Mouse (Mus musculus) neural tube, embryonic 13.5 days (tissue): ENCODE results near the gene Tmprss4. TPM values are rescaled to one million over a fixed set of nuclear protein-coding genes. Genes with fewer than 3 reads are reported as not detected.

ENCODE experiments used
- ATAC-seq: fragments of 200-750 bp; cut with Nextera tagmentation; 2 replicates; pipeline ENCODE4 v1.8.0; 2017; ENCODE audit warnings: low read depth, mild to moderate bottlenecking, moderate TSS enrichment, moderate library complexity
- H3K27ac ChIP-seq: fragments of 300-500 bp; sonication (generic); replicated peaks from 2 replicates; pipeline ENCODE4 v1.5.1; 2015; ENCODE audit warnings: moderate library complexity, mild to moderate bottlenecking, inconsistent platforms
- H3K27me3 ChIP-seq: fragments of 300-500 bp; sonication (generic); 2 replicates; pipeline ENCODE4 v1.6.1; 2015; ENCODE audit warnings: mild to moderate bottlenecking, inconsistent platforms
- H3K36me3 ChIP-seq: fragments of 300-500 bp; sonication (generic); 2 replicates; pipeline ENCODE4 v1.6.1; 2015; ENCODE audit warnings: mild to moderate bottlenecking, inconsistent platforms
- H3K4me1 ChIP-seq: fragments of 300-500 bp; sonication (generic); replicated peaks from 2 replicates; pipeline ENCODE4 v1.6.1; 2015; ENCODE audit warnings: inconsistent platforms
- H3K4me2 ChIP-seq: fragments of 300-500 bp; sonication (generic); 2 replicates; pipeline ENCODE4 v1.6.1; 2015; ENCODE audit warnings: inconsistent platforms, mild to moderate bottlenecking, moderate library complexity
- H3K4me3 ChIP-seq: fragments of 300-500 bp; sonication (generic); 2 replicates; pipeline ENCODE4 v1.5.1; 2015; ENCODE audit warnings: mild to moderate bottlenecking, inconsistent platforms
- H3K9ac ChIP-seq: fragments of 300-500 bp; sonication (generic); 2 replicates; pipeline ENCODE4 v1.6.1; 2015; ENCODE audit warnings: moderate library complexity, mild to moderate bottlenecking, inconsistent platforms
- H3K9me3 ChIP-seq: fragments of 300-500 bp; sonication (generic); 2 replicates; pipeline ENCODE4 v1.6.1; 2016; ENCODE audit warnings: inconsistent platforms
- WGBS: fragments of 180-500 bp; shearing (Covaris S2); methylation state at CpG from one replicate; pipeline ENCODE4 v1.1.7; 2015; 5-methylcytosine and 5-hydroxymethylcytosine counted together
- polyA plus RNA-seq: library from polyadenylated mRNA; unstranded; fragments of >200 nt; fragmentation: Nextera tagmentation; extraction: Ambion mirVana; gene quantifications from 2 replicates; pipeline ENCODE4 v1.2.1, GENCODE M21; 2015

The Tmprss4 gene
- polyA plus RNA-seq, 1 experiment from 2014 or later = not detected

DNA sequence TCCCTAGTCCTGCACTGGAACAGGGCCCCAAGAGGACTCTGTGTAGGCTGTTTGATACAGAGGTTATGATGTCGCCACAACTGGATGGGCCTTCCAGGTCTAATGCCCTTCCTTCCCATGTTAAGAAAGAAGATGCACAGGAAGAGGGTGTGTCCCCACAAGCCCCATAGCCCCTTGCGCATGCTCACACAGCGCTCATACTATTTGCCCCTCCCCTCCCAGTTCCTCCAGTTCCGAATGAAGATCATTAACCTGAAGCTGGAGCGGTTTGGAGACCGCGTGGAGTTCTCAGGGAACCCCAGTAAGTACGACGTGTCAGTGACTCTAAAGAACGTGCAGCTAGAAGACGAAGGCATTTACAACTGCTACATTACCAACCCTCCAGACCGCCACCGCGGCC is 78.7 kb downstream of the Tmprss4 start:
- no peak for ATAC-seq

More for the DNA sequence above, 78.7 kb downstream of the Tmprss4 start:
- Histone ChIP-seq H3K4me2 (no peak overlapping the region), H3K4me3 (no peak overlapping the region), H3K4me1 (peaks cover 18% of the 10 kb centered on the region), H3K9ac (no peak overlapping the region), H3K9me3 (no peaks in the 10 kb centered on the region), H3K27ac (no peak overlapping the region), H3K36me3 (peaks cover 20% of the 10 kb centered on the region), H3K27me3 (no peaks in the 10 kb centered on the region)
- 88% methylated on average over 14 of the region's 14 CpGs for WGBS

Other genes starting within 250 kb of the Tmprss4 start
- 38.1 and 39.8 TPM in 2 replicates for gene Ube4a, start 238.5 kb downstream of the Tmprss4 start, polyA plus RNA-seq
- not detected in 2 replicates for gene Cd3g, start 223.7 kb downstream of the Tmprss4 start, polyA plus RNA-seq
- gene Cd3d, start 222.3 kb downstream of the Tmprss4 start, polyA plus RNA-seq = not detected in 2 replicates
- gene Cd3e, start 194.5 kb downstream of the Tmprss4 start, polyA plus RNA-seq = 0.32 TPM in 1 of 2 replicates, not detected in the other
- 0.59 and 1.3 TPM in 2 replicates for gene Mpzl2, start 164.3 kb downstream of the Tmprss4 start, polyA plus RNA-seq
- 0.92 and 1.2 TPM in 2 replicates for gene Mpzl3, start 148.9 kb downstream of the Tmprss4 start, polyA plus RNA-seq
- 0.20 and 0.23 TPM in 2 replicates for gene Jaml, start 124.9 kb downstream of the Tmprss4 start, polyA plus RNA-seq
- gene Scn2b, start 86.3 kb downstream of the Tmprss4 start, polyA plus RNA-seq = 9.2 and 9.7 TPM in 2 replicates
- gene Scn4b, start 65.7 kb downstream of the Tmprss4 start, polyA plus RNA-seq = 0.11 and 0.25 TPM in 2 replicates
- not detected in 2 replicates for gene BC049352, start 22.1 kb downstream of the Tmprss4 start, polyA plus RNA-seq
- gene Il10ra, start 65.1 kb upstream of the Tmprss4 start, polyA plus RNA-seq = 0.90 and 1.1 TPM in 2 replicates
- not detected in 2 replicates for gene Tmprss13, start 115.0 kb upstream of the Tmprss4 start, polyA plus RNA-seq
- gene Fxyd6, start 166.1 kb upstream of the Tmprss4 start, polyA plus RNA-seq = 273 and 293 TPM in 2 replicates
- gene Fxyd2, start 195.6 kb upstream of the Tmprss4 start, polyA plus RNA-seq = 5.4 and 5.9 TPM in 2 replicates
- gene Dscaml1, start 222.5 kb upstream of the Tmprss4 start, polyA plus RNA-seq = 12.5 and 13.5 TPM in 2 replicates